In genomic region chr2:26932473-26933303, GRCm38 (mm10) we compare ENCODE assay signal across 8 mouse cellular contexts. TPM values are rescaled to one million over a fixed set of nuclear protein-coding genes. Genes with fewer than 3 reads are reported as not detected.
DNase-seq lines count a peak whose midpoint lies in the region; ATAC-seq and TF ChIP-seq lines count a peak whose summit lies in the region.

No protein-coding gene starts in this region.

- H3K36me3 ChIP-seq in forebrain, embryonic 10.5 days (replicated peaks): peaks cover 42% of the 10 kb centered on the region
- peaks cover 13% of the 10 kb centered on the region; the same call in 1 of the 2 replicates for H3K36me3 ChIP-seq in intestine, postnatal 0 days (ENCODE audit: control insufficient read depth, insufficient read depth)
- H3K36me3 ChIP-seq in lung, embryonic 16.5 days (ENCODE audit: control insufficient read depth, insufficient read depth, low read length): peaks cover 5% of the 10 kb centered on the region; the same call in 1 of the 2 replicates

- DNase-seq in layer of hippocampus, adult 2 months (ENCODE audit: low spot score in 2 of 2): no peak
- DNase-seq in layer of hippocampus, postnatal 36 days: no peak
- DNase-seq in R1 (ENCODE audit: low read depth, low spot score): peak; percentile 61
- DNase-seq in forebrain, embryonic 10.5 days (ENCODE audit: extremely low spot score, low spot score): no peak
- DNase-seq in thymus, postnatal 10 days (ENCODE audit: low spot score in 2 of 2): peak; percentile 28 to 58
- DNase-seq in layer of hippocampus, adult 9-10 months (ENCODE audit: low spot score): no peak

- peak overlapping the region; percentile 93 for H3K27ac ChIP-seq in layer of hippocampus, adult 2 months
- peak overlapping the region; percentile 96 for H3K27ac ChIP-seq in forebrain, embryonic 10.5 days
- H3K27ac ChIP-seq in intestine, postnatal 0 days (ENCODE audit: low read depth, low read length): peak overlapping the region; percentile 100
- peak overlapping the region; percentile 90 for H3K27ac ChIP-seq in lung, embryonic 16.5 days (ENCODE audit: low read length)

- H3K9ac ChIP-seq in intestine, postnatal 0 days (ENCODE audit: low read depth, low read length): peak overlapping the region; percentile 100
- H3K9ac ChIP-seq in lung, embryonic 16.5 days (ENCODE audit: low read length): peak overlapping the region; percentile 99

- H3K4me1 ChIP-seq in forebrain, embryonic 10.5 days: peaks cover 37% of the 10 kb centered on the region
- H3K4me1 ChIP-seq in intestine, postnatal 0 days (replicated peaks; ENCODE audit: control insufficient read depth, insufficient read depth, low read length): peaks cover 6% of the 10 kb centered on the region; the same call in 1 of the 2 replicates
- H3K4me1 ChIP-seq in lung, embryonic 16.5 days (replicated peaks; ENCODE audit: control insufficient read depth, insufficient read depth, low read length): peaks cover 13% of the 10 kb centered on the region

- peak overlapping the region; percentile 82 for H3K4me2 ChIP-seq in intestine, postnatal 0 days (replicated peaks; ENCODE audit: low read depth)
- H3K4me2 ChIP-seq in lung, embryonic 16.5 days (ENCODE audit: low read depth, low read length): peak overlapping the region; percentile 87

- ATAC-seq in intestine, postnatal 0 days: peak; percentile 14
- no peak; the same call in 1 of the 2 replicates for ATAC-seq in lung, embryonic 16.5 days (ENCODE audit: low read depth)

- WGBS in forebrain, embryonic 10.5 days: 3% methylated on average over 49 of the region's 49 CpGs
- 1% methylated on average over 48 of the region's 49 CpGs for WGBS in intestine, postnatal 0 days
- WGBS in lung, embryonic 16.5 days: under 1% methylated on average over 33 of the region's 49 CpGs

- peak overlapping the region; percentile 94 for H3K4me3 ChIP-seq in layer of hippocampus, adult 2 months
- peak overlapping the region; percentile 80 for H3K4me3 ChIP-seq in forebrain, embryonic 10.5 days
- H3K4me3 ChIP-seq in intestine, postnatal 0 days (ENCODE audit: low read depth, low read length): peak overlapping the region; percentile 94
- H3K4me3 ChIP-seq in lung, embryonic 16.5 days (ENCODE audit: low read length): peak overlapping the region; percentile 95

- no peak for TF ChIP-seq CTCF in layer of hippocampus, adult 2 months (conservative IDR thresholded peaks at IDR 0.05)
- TF ChIP-seq CTCF in intestine, postnatal 0 days (IDR thresholded peaks at IDR 0.05; ENCODE audit: low read depth): no peak

- no peaks in the 10 kb centered on the region for H3K27me3 ChIP-seq in forebrain, embryonic 10.5 days (ENCODE audit: poor library complexity, severe bottlenecking)
- no peaks in the 10 kb centered on the region for H3K27me3 ChIP-seq in intestine, postnatal 0 days (replicated peaks; ENCODE audit: control insufficient read depth, insufficient read depth, low read length)
- no peaks in the 10 kb centered on the region for H3K27me3 ChIP-seq in lung, embryonic 16.5 days (ENCODE audit: control insufficient read depth, insufficient read depth, low read depth, low read length)

- H3K9me3 ChIP-seq in forebrain, embryonic 10.5 days: no peaks in the 10 kb centered on the region
- H3K9me3 ChIP-seq in intestine, postnatal 0 days (ENCODE audit: control insufficient read depth): no peaks in the 10 kb centered on the region
- H3K9me3 ChIP-seq in lung, embryonic 16.5 days (ENCODE audit: control insufficient read depth, low read length): no peaks in the 10 kb centered on the region

RNA-seq across cellular contexts. Expression of gene Surf4, which starts 1.0 kb away (rescaled TPM):
- 10 to 100 TPM; 51.9 to 55.2 TPM for total RNA-seq in layer of hippocampus, adult 2 months (2021)
- total RNA-seq in layer of hippocampus, postnatal 36 days (2021): 10 to 100 TPM; 59.0 to 59.6 TPM
- 155 TPM in 2 replicates for polyA plus RNA-seq in forebrain, embryonic 10.5 days (2016; fragmentation: Nextera tagmentation; extraction: Ambion mirVana)
- polyA plus RNA-seq in intestine, postnatal 0 days (2015; fragmentation: Nextera tagmentation; extraction: Ambion mirVana): 379 TPM in 2 replicates
- polyA plus RNA-seq in lung, embryonic 16.5 days (2015; fragmentation: Nextera tagmentation; extraction: Ambion mirVana): 209 and 215 TPM in 2 replicates

RNA-seq across cellular contexts. Expression of gene Stkld1, which starts 1.2 kb away (rescaled TPM):
- under 1 TPM in 1 of 2 experiments, not detected in 1; 0.27 TPM for total RNA-seq in layer of hippocampus, adult 2 months (2021)
- under 1 TPM in 1 of 2 experiments, not detected in 1; 0.46 TPM for total RNA-seq in layer of hippocampus, postnatal 36 days (2021)
- 0.07 and 0.09 TPM in 2 replicates for polyA plus RNA-seq in forebrain, embryonic 10.5 days (2016; fragmentation: Nextera tagmentation; extraction: Ambion mirVana)
- 0.07 and 0.10 TPM in 2 replicates for polyA plus RNA-seq in intestine, postnatal 0 days (2015; fragmentation: Nextera tagmentation; extraction: Ambion mirVana)
- 0.06 and 0.19 TPM in 2 replicates for polyA plus RNA-seq in lung, embryonic 16.5 days (2015; fragmentation: Nextera tagmentation; extraction: Ambion mirVana)

RNA-seq across cellular contexts. Expression of gene Surf1, which starts 16.4 kb away (rescaled TPM):
- total RNA-seq in layer of hippocampus, adult 2 months (2021): 100 to 1,000 TPM in 1 of 2 experiments, 10 to 100 TPM in 1; 96.7 to 101 TPM
- 10 to 100 TPM; 93.3 to 97.0 TPM for total RNA-seq in layer of hippocampus, postnatal 36 days (2021)
- 46.0 and 47.3 TPM in 2 replicates for polyA plus RNA-seq in forebrain, embryonic 10.5 days (2016; fragmentation: Nextera tagmentation; extraction: Ambion mirVana)
- 59.8 and 65.3 TPM in 2 replicates for polyA plus RNA-seq in intestine, postnatal 0 days (2015; fragmentation: Nextera tagmentation; extraction: Ambion mirVana)
- 51.9 and 57.3 TPM in 2 replicates for polyA plus RNA-seq in lung, embryonic 16.5 days (2015; fragmentation: Nextera tagmentation; extraction: Ambion mirVana)

RNA-seq across cellular contexts. Expression of gene Surf2, which starts 16.5 kb away (rescaled TPM):
- 10 to 100 TPM; 35.9 to 36.9 TPM for total RNA-seq in layer of hippocampus, adult 2 months (2021)
- 10 to 100 TPM; 34.4 to 34.5 TPM for total RNA-seq in layer of hippocampus, postnatal 36 days (2021)
- 54.9 and 55.1 TPM in 2 replicates for polyA plus RNA-seq in forebrain, embryonic 10.5 days (2016; fragmentation: Nextera tagmentation; extraction: Ambion mirVana)
- polyA plus RNA-seq in intestine, postnatal 0 days (2015; fragmentation: Nextera tagmentation; extraction: Ambion mirVana): 33.2 and 33.5 TPM in 2 replicates
- polyA plus RNA-seq in lung, embryonic 16.5 days (2015; fragmentation: Nextera tagmentation; extraction: Ambion mirVana): 33.0 and 34.6 TPM in 2 replicates

RNA-seq across cellular contexts. Expression of gene Rpl7a, which starts 22.1 kb away (rescaled TPM):
- 100 to 1,000 TPM; 245 to 261 TPM for total RNA-seq in layer of hippocampus, adult 2 months (2021)
- 100 to 1,000 TPM; 242 to 247 TPM for total RNA-seq in layer of hippocampus, postnatal 36 days (2021)
- 735 and 753 TPM in 2 replicates for polyA plus RNA-seq in forebrain, embryonic 10.5 days (2016; fragmentation: Nextera tagmentation; extraction: Ambion mirVana)
- polyA plus RNA-seq in intestine, postnatal 0 days (2015; fragmentation: Nextera tagmentation; extraction: Ambion mirVana): 407 and 410 TPM in 2 replicates
- 578 and 617 TPM in 2 replicates for polyA plus RNA-seq in lung, embryonic 16.5 days (2015; fragmentation: Nextera tagmentation; extraction: Ambion mirVana)

Comparison
In these comparisons a context has a peak if more than half of its experiments do, and no peak if none do; other contexts are left out.
1. DNase-seq: peak in R1 (single experiment) and thymus, postnatal 10 days (2 of 2); none in layer of hippocampus, adult 2 months (0 of 2), layer of hippocampus, postnatal 36 days (0 of 2), forebrain, embryonic 10.5 days (single experiment) and layer of hippocampus, adult 9-10 months (single experiment).
2. Peak in every context shown above with its lines, with median percentiles within 50 percentile points of each other: H3K27ac ChIP-seq and H3K4me3 ChIP-seq.